Mouse (Mus musculus) erythroblast, embryonic 14.5 days (primary cell): ENCODE data around the gene Fgfr2. TPM values are rescaled to one million over a fixed set of nuclear protein-coding genes. Genes with fewer than 3 reads are reported as not detected.
A peak's percentile ranks its signal among the peaks of the same experiment; 100 is the strongest.
"Not testable (repeated sequence)": the region's sequence is repeated elsewhere in the genome, so short reads cannot be mapped to it uniquely, and the experiment has no call there.

Source experiments
- H3K27me3 ChIP-seq: 2 replicates; pipeline ENCODE4 v1.6.1; 2012; ENCODE audit warnings: inconsistent platforms; ENCODE audit not compliant: control insufficient read depth
- H3K36me3 ChIP-seq: 2 replicates; pipeline ENCODE4 v1.6.1; 2012; ENCODE audit warnings: mild to moderate bottlenecking, inconsistent platforms; ENCODE audit not compliant: control insufficient read depth
- H3K4me1 ChIP-seq: 2 replicates; pipeline ENCODE4 v1.6.1; 2012; ENCODE audit warnings: inconsistent platforms; ENCODE audit not compliant: control insufficient read depth
- H3K4me3 ChIP-seq: replicated peaks from 2 replicates; pipeline ENCODE3; 2012; ENCODE audit warnings: moderate library complexity, mild to moderate bottlenecking, inconsistent platforms
- H3K9me3 ChIP-seq: 2 replicates; pipeline ENCODE4 v1.6.1; 2012; ENCODE audit warnings: low read length, inconsistent platforms, mixed read lengths; ENCODE audit not compliant: control insufficient read depth
- GATA1 ChIP-seq: IDR thresholded peaks from 2 replicates; pipeline ENCODE4 v1.6.1; 2012; ENCODE audit warnings: low read length, inconsistent platforms, mixed read lengths
- TAL1 ChIP-seq: IDR thresholded peaks from 3 replicates; pipeline ENCODE4 v1.6.1; 2012; ENCODE audit warnings: low read length, inconsistent platforms, mixed read lengths
- polyA plus RNA-seq: library from polyadenylated mRNA; stranded (reverse); fragments of >175 nt; gene quantifications from 2 replicates; pipeline ENCODE4 v1.2.3, GENCODE M21; 2012

Fgfr2 gene
- polyA plus RNA-seq, 1 experiment = not detected

GRCm38 (mm10) chr7:130518213-130519095, 2604.7 kb downstream of the Fgfr2 start:
- Histone ChIP-seq H3K4me3 (peak overlapping the region; percentile 100), H3K4me1 (peaks cover 42% of the 10 kb centered on the region), H3K9me3 (peaks cover 7% of the 10 kb centered on the region; the same call in 1 of the 2 replicates), H3K27me3 (no peaks in the 10 kb centered on the region), H3K36me3 (peaks cover 12% of the 10 kb centered on the region)
- TF ChIP-seq TAL1 = no peak
- TF ChIP-seq GATA1 = no peak

DNA sequence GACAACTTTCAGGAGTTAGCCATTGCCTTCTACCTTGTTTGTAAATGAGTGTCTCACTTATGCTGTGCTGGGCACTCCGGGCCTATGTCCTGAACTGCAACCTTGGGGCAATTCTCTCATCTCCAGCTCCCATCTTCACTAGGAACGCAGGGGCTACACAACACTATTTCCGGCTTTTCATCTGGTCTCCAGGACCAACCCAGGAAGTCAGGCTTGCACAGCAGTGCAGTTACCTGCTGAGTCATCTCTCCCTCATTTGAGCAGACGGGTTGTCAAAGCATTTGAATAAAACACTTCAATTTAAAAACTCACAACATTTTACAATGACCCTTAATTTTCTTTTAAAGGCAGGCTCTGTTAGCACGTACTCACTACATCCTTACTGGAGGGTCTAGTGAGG, 2612.9 kb downstream of the Fgfr2 start:
- Histone ChIP-seq H3K36me3 (peaks cover 72% of the 10 kb centered on the region), H3K4me1 (no peaks in the 10 kb centered on the region), H3K27me3 (no peaks in the 10 kb centered on the region), H3K9me3 (no peaks in the 10 kb centered on the region), H3K4me3 (no peak overlapping the region)
- no peak for TF ChIP-seq TAL1
- no peak for TF ChIP-seq GATA1

DNA sequence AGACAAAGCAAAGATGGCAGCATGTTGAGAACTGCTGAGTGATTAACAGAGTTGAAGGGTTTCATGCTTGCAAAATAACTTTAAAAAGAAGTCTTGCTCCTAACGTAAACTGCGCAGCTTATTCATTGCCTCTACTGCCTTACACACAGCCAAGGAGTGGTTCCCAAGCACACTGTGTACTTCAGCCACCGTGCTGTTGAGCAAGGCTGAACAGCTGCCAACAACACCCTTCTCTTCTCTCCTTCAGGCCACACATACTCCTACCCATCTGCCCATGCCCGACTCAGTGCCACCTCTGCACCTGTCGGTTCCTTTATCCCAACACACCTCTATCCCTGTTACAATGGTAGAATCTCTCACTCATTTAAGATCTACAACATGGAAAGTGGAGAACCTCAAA, 2620.1 kb downstream of the Fgfr2 start:
- H3K36me3 ChIP-seq = peaks cover 66% of the 10 kb centered on the region
- no peak overlapping the region for H3K4me3 ChIP-seq
- H3K27me3 ChIP-seq = no peaks in the 10 kb centered on the region
- H3K9me3 ChIP-seq = no peaks in the 10 kb centered on the region
- no peaks in the 10 kb centered on the region for H3K4me1 ChIP-seq
- TF ChIP-seq TAL1 (no peak), GATA1 (no peak)

DNA sequence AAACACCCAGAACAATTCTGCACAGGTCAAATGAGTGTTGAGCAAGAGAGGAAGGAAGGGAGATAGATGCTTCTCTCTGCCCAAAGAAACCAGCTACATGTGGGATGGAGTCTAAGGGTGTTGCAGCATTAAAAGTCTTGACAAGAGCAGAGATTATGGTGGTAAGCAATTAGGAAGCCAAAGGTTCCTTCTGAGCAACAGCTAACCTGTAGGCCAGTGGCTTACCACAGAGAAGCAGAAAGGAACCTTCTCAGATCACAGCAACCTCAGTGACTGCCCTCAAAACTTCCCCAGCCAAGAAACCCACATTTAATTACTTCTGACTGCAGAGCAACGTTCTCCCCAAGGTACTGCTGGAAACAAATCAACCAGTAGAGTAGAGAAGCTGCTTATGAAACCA, 2621.7 kb downstream of the Fgfr2 start:
- no peak for TF ChIP-seq TAL1
- TF ChIP-seq GATA1 = no peak
- no peaks in the 10 kb centered on the region for H3K9me3 ChIP-seq
- no peaks in the 10 kb centered on the region for H3K27me3 ChIP-seq
- no peaks in the 10 kb centered on the region for H3K4me1 ChIP-seq
- H3K4me3 ChIP-seq = no peak overlapping the region
- peaks cover 57% of the 10 kb centered on the region for H3K36me3 ChIP-seq

DNA sequence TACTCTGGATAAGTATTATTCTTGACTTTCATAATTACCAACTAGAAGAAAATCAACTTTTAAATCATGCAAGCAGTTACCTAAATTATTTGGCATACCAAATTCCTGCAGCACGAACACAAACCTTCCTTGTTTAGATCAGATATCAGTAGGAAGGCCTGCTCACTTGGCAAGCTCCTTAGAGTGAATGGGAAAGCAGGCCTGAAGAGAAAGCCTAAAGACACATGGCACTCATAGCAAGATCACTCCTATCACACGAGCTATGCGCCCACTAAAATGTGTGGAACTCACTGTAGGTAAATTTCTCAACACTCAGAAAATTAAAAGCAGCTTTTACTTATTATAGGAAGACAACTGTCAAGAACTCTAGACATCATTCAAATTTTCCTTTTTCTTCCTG, 2629.8 kb downstream of the Fgfr2 start:
- peaks cover 22% of the 10 kb centered on the region for H3K36me3 ChIP-seq
- no peaks in the 10 kb centered on the region for H3K4me1 ChIP-seq
- H3K27me3 ChIP-seq = no peaks in the 10 kb centered on the region
- no peak overlapping the region for H3K4me3 ChIP-seq
- TF ChIP-seq GATA1 (no peak), TAL1 (no peak)
- no peaks in the 10 kb centered on the region for H3K9me3 ChIP-seq

DNA sequence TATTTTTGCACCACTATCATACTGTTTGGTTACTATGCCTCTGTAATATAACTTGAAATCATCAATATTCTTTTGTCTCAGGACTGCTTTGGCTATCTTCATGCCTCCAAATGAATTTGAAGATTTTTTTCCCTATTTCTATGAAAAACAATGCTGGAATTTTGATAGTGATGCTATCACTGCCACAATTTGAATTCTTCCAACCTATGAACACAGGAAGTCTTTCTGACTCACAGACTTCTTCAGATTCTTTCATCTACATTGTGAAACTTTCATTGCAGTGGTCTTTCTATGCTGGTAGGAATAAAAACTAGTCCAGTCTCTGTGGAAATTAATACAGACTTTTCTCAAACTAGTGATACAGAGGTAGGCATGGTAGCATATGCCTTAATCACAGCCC, 2631.1 kb downstream of the Fgfr2 start:
- Histone ChIP-seq H3K4me3 (no peak overlapping the region), H3K36me3 (peaks cover 17% of the 10 kb centered on the region)
- TF ChIP-seq TAL1 (no peak), GATA1 (no peak)

DNA sequence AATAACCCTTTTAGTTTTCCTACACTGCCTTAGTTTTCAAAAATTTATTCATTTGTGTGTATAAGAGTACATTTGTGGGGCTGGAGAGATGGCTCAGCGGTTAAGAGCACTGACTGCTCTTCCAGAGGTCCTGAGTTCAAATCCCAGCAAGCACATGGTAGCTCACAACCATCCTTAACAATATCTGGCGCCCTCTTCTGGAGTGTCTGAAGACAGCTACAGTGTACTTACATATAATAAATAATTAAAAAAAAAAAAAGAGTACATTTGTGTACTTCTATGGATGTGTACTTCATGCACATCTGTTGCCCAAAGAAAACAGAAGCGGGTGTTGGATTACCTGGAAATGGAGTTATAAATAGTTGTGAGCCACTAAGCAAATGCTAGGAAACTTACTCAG, 2644.1 kb downstream of the Fgfr2 start:
- not testable (repeated sequence) for H3K4me3 ChIP-seq, H3K9me3 ChIP-seq, H3K4me1 ChIP-seq, H3K27me3 ChIP-seq
- H3K36me3 ChIP-seq = peaks cover 21% of the 10 kb centered on the region

More for the DNA sequence above, 2631.1 kb downstream of the Fgfr2 start:
- Histone ChIP-seq H3K4me1 (no peaks in the 10 kb centered on the region), H3K27me3 (no peaks in the 10 kb centered on the region), H3K9me3 (no peaks in the 10 kb centered on the region)

DNA sequence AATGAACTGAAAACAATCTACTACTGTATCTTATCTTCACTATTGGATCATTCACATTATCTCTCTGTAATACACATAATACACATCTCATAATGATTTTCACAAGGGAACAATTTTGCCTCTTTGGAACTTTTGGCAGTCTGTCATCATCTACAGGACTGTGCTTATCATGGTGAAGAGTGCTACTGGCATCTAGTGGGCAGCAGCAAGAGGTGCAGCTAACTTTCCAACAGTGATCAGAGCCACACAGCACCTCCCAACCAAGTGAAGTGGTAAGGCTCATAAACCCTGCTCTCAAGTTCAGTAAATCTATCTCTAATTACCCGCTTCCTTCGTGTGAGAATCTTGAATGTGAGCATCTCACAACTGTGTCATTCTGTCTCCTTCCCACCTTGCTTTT, 2647.2 kb downstream of the Fgfr2 start:
- no peak overlapping the region for H3K4me3 ChIP-seq
- TF ChIP-seq TAL1 = no peak
- no peak for TF ChIP-seq GATA1
- H3K4me1 ChIP-seq = no peaks in the 10 kb centered on the region
- peaks cover 22% of the 10 kb centered on the region for H3K36me3 ChIP-seq
- H3K9me3 ChIP-seq = no peaks in the 10 kb centered on the region
- no peaks in the 10 kb centered on the region for H3K27me3 ChIP-seq

GRCm38 (mm10) chr7:130473881-130474280, 2649.3 kb downstream of the Fgfr2 start:
- Histone ChIP-seq H3K36me3 (peaks cover 17% of the 10 kb centered on the region), H3K4me1 (no peaks in the 10 kb centered on the region), H3K4me3 (no peak overlapping the region), H3K27me3 (no peaks in the 10 kb centered on the region), H3K9me3 (no peaks in the 10 kb centered on the region)
- TF ChIP-seq GATA1 (no peak), TAL1 (no peak)

DNA sequence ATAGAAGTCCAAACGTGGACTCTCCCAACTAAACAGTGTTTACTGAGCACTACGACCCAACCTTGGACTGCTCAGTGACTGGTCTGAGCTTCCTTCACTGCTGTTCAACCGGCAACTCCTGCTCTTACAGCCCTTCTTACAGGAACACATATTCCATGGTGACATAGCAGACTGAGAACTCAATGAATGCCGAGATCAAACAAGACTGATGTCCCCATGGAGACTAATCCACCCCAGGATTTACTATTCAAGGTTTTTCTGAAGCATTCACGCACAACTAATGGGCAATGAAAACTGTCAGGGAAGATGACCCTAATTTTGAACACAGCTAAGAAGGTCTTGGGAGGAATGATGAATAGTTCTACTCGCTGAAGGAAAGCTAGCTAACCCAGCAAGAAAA, 2650.5 kb downstream of the Fgfr2 start:
- no peaks in the 10 kb centered on the region for H3K27me3 ChIP-seq
- H3K4me1 ChIP-seq = no peaks in the 10 kb centered on the region
- no peak for TF ChIP-seq TAL1
- no peak for TF ChIP-seq GATA1
- peaks cover 14% of the 10 kb centered on the region for H3K36me3 ChIP-seq
- no peaks in the 10 kb centered on the region for H3K9me3 ChIP-seq
- no peak overlapping the region for H3K4me3 ChIP-seq
